In genomic region chr4:115890553-115890952, GRCm38 (mm10) we compare ENCODE assay signal across 9 mouse cellular contexts. TPM values are rescaled to one million over a fixed set of nuclear protein-coding genes. Genes with fewer than 3 reads are reported as not detected.
A peak's percentile ranks its signal among the peaks of the same experiment; 100 is the strongest.
DNase-seq lines count a peak whose midpoint lies in the region; ATAC-seq and TF ChIP-seq lines count a peak whose summit lies in the region.
"Had no signal": no experiment of that assay in that cellular context is flagged by ENCODE, and none has a peak within 500 bp of the region (broad histone marks: within the 10 kb centered on the region; RNA-seq: fewer than 3 reads in every experiment).

6430628N08Rik (plus strand) TSS chr4:115890665.

- peak; percentile 51 for ATAC-seq in granulocyte monocyte progenitor cell, adult 5-6 weeks (replicated peaks; ENCODE audit: poor library complexity, severe bottlenecking)
- 0 out of 2 replicates have a peak, but pooled peaks have one; percentile 12 for ATAC-seq in megakaryocyte, adult 5-6 weeks (ENCODE audit: poor library complexity, severe bottlenecking)

- no peaks in the 10 kb centered on the region for H3K36me3 ChIP-seq in ES-Bruce4 (ENCODE audit: control insufficient read depth, insufficient read depth, low read length, poor library complexity, severe bottlenecking)

- DNase-seq in gastrocnemius, adult 2 months, result no peak
- no peak for DNase-seq in gastrocnemius, postnatal 10 days
- DNase-seq in right cerebral cortex, postnatal 10 days (ENCODE audit: low spot score in 2 of 2), result no peak
- DNase-seq in cerebellum, adult 18-20 months, result no peak
- DNase-seq in layer of hippocampus, postnatal 10 days (ENCODE audit: low spot score in 2 of 2), result no peak
- DNase-seq: right cerebral cortex, postnatal 14 days had no signal

- no peak for TF ChIP-seq CTCF in gastrocnemius, adult 2 months (IDR thresholded peaks at IDR 0.05)
- TF ChIP-seq CTCF in ES-Bruce4 (IDR thresholded peaks at IDR 0.05; ENCODE audit: low read depth, low read length), result no peak

- no peaks in the 10 kb centered on the region for H3K4me1 ChIP-seq in ES-Bruce4 (ENCODE audit: control insufficient read depth, insufficient read depth, low read length)

- peak within 1 kb of the TSS; percentile 55 for H3K4me3 ChIP-seq in gastrocnemius, adult 2 months
- H3K4me3 ChIP-seq in ES-Bruce4 (ENCODE audit: low read depth, low read length), result peak within 1 kb of the TSS; percentile 25

- no peak within 1 kb of the TSS for H3K9ac ChIP-seq in ES-Bruce4 (ENCODE audit: low read depth, poor library complexity, severe bottlenecking)

- intact Hi-C loops in gastrocnemius, adult 2 months (cut with DNase I), result no loop called here

- H3K27me3 ChIP-seq in ES-Bruce4 (ENCODE audit: control insufficient read depth, insufficient read depth, low read length, poor library complexity, severe bottlenecking), result no peaks in the 10 kb centered on the region

- no peak for TF ChIP-seq POLR2A in ES-Bruce4 (IDR thresholded peaks at IDR 0.05; ENCODE audit: insufficient read depth, low read length)

- TF ChIP-seq EP300 in ES-Bruce4 (IDR thresholded peaks at IDR 0.05; ENCODE audit: insufficient read depth, low read depth, low read length), result no peak

- no peaks in the 10 kb centered on the region for H3K9me3 ChIP-seq in ES-Bruce4 (replicated peaks; ENCODE audit: control insufficient read depth, insufficient read depth, low read length, poor library complexity, severe bottlenecking)

- H3K27ac ChIP-seq in gastrocnemius, adult 2 months, result no peak within 1 kb of the TSS
- no peak within 1 kb of the TSS for H3K27ac ChIP-seq in ES-Bruce4 (ENCODE audit: insufficient read depth, low read length)

RNA-seq across cellular contexts. Expression of gene 6430628N08Rik, which starts in this region (rescaled TPM):
- total RNA-seq in gastrocnemius, adult 2 months (2021), result not detected
- total RNA-seq in gastrocnemius, postnatal 10 days (2021), result not detected
- polyA plus RNA-seq in ES-Bruce4 (2011; ENCODE audit: insufficient read depth, insufficient read length, low read depth, missing spikeins), result not detected in 2 replicates
- total RNA-seq in granulocyte monocyte progenitor cell, adult 5-6 weeks (2014; fragmentation: Nextera tagmentation), result not detected in 2 replicates
- total RNA-seq in granulocyte monocyte progenitor cell, adult 5-6 weeks (2017), result not detected in 2 replicates
- not detected in 2 replicates for total RNA-seq in megakaryocyte, adult 5-6 weeks (2015)
- not detected in 2 replicates for total RNA-seq in megakaryocyte, adult 5-6 weeks (2017)
- total RNA-seq in layer of hippocampus, postnatal 10 days (2021), result not detected

Comparison
In these comparisons a context has a peak if more than half of its experiments do, and no peak if none do; other contexts are left out.
1. Peak in ATAC-seq in granulocyte monocyte progenitor cell, adult 5-6 weeks; RNA of the gene not detected or under 1 TPM.
2. Peak in ATAC-seq in megakaryocyte, adult 5-6 weeks; RNA of the gene not detected or under 1 TPM.